Mouse (Mus musculus) heart, adult 2 months (tissue): ENCODE measurements around the gene Mob3c.

Source experiments
- EP300 ChIP-seq: fragments of 200-500 bp; IDR thresholded peaks from 2 replicates; pipeline ENCODE4 v1.6.1; 2011; ENCODE audit warnings: low read depth, low read length, control low read depth; ENCODE audit not compliant: insufficient read depth
- POLR2A ChIP-seq: fragments of 200-500 bp; IDR thresholded peaks from 2 replicates; pipeline ENCODE4 v1.6.1; 2011; ENCODE audit warnings: mild to moderate bottlenecking, low read depth, low read length, control low read depth; ENCODE audit not compliant: insufficient read depth

DNA sequence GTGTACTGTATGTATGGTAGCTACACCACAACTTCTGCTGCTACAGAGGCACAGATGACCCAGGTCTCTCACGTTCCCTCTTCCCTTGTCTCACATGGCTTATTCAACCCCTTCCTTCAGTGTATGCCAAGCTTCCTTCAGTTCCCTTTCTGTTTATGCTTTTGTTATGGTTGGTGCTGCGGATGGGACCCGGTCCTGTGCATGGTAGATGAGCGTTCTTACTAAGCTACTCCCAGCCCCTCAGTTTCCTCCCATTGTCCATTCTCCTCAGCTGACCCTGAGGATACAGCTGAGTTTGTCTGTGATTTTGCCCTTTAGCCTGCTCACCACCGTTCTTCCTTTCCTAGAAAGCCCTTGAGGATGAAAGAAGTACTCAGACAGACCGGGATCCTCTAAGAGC lies 23.7 kb downstream of the Mob3c start:
- TF ChIP-seq EP300 (0 out of 2 replicates have a peak, but pooled peaks have one; percentile 30), POLR2A (no peak)
